Mouse (Mus musculus): Measurements from ENCODE around the gene AC129217.1.

DNA sequence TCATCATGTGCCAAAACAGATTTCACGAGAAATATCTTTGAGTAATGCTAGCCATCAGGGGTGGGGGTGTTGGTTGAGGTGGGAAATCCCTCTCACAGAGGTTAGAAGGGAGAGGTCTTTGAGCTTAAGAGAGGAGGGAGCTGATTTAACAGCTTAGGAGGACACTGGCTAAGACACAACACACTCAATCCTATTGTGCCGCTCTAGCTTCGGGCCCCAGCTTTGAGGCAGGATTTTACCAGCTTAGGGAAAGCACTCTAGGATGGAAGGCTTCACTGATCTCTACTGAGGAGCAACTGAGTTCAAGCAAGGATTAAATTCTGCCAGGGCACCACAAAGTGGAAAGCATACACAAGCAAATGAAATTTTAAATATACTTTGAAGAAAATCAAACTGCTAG lies 12.6 kb upstream of the AC129217.1 start:
- TF ChIP-seq CTCF (IDR thresholded peaks at IDR 0.05; ENCODE audit: insufficient read depth, low read length) (no peak), POLR2A (IDR thresholded peaks at IDR 0.05; ENCODE audit: borderline replicate concordance, extremely low read depth, low read depth, low read length) (no peak)
